Mouse (Mus musculus): ENCODE measurements at regions not wholly inside any gene's neighbourhood (a gene's known extent, or its start where the extent isn't known, plus 50 kb on each side); places are given as distances from the start of the nearest gene placed in this dataset.

GRCm38 (mm10) chr9:46541001-46541400 lies 221.2 kb upstream of the 4931429L15Rik start:
- peaks cover 5% of the 10 kb centered on the region for H3K27me3 ChIP-seq (ENCODE audit: control insufficient read depth, insufficient read depth, insufficient read length)
- H3K4me2 ChIP-seq (ENCODE audit: low read depth): no peak overlapping the region
- no peaks in the 10 kb centered on the region for H3K36me3 ChIP-seq (ENCODE audit: control insufficient read depth, insufficient read depth)
- H3K79me2 ChIP-seq (ENCODE audit: control insufficient read depth, insufficient read depth): no peaks in the 10 kb centered on the region
- no peak overlapping the region for H3ac ChIP-seq (ENCODE audit: control insufficient read depth, insufficient read length)
- TF ChIP-seq TCF3 (IDR thresholded peaks at IDR 0.05; ENCODE audit: insufficient read length, low read depth): no peak
- no peak for TF ChIP-seq REST (IDR thresholded peaks at IDR 0.05; ENCODE audit: insufficient read depth, insufficient read length)
- TF ChIP-seq POLR2A (IDR thresholded peaks at IDR 0.05; ENCODE audit: insufficient read length, low read depth): no peak
- TF ChIP-seq TCF12 (IDR thresholded peaks at IDR 0.05; ENCODE audit: insufficient read depth, poor library complexity, severe bottlenecking): no peak
- no peak for TF ChIP-seq MYOD1 (IDR thresholded peaks at IDR 0.05; ENCODE audit: control insufficient read depth in 1 of 3, insufficient read length in 2 of 3, low read depth in 2 of 3)
- TF ChIP-seq E2F4 (IDR thresholded peaks at IDR 0.05; ENCODE audit: insufficient read depth): no peak
- TF ChIP-seq SRF (IDR thresholded peaks at IDR 0.05; ENCODE audit: control insufficient read depth, insufficient read length, low read depth): no peak
- TF ChIP-seq USF1 (IDR thresholded peaks at IDR 0.05; ENCODE audit: low read depth): no peak
- TF ChIP-seq MAX (IDR thresholded peaks at IDR 0.05; ENCODE audit: low read depth): no peak
- no peak for TF ChIP-seq POLR2AphosphoS2 (IDR thresholded peaks at IDR 0.05; ENCODE audit: insufficient read length, low read depth)
- TF ChIP-seq CEBPB (IDR thresholded peaks at IDR 0.05; ENCODE audit: insufficient read depth, poor library complexity, severe bottlenecking): no peak
- TF ChIP-seq MYOG (IDR thresholded peaks at IDR 0.05; ENCODE audit: control insufficient read depth in 1 of 3, insufficient read depth in 1 of 3, insufficient read length in 2 of 3, low read depth in 2 of 3): no peak
- no peak overlapping the region for H3K4me3 ChIP-seq

- TF ChIP-seq USF1 (IDR thresholded peaks at IDR 0.05; ENCODE audit: low read depth) (no peak), MYOG (IDR thresholded peaks at IDR 0.05; ENCODE audit: control insufficient read depth in 1 of 3, insufficient read depth in 1 of 3, insufficient read length in 2 of 3, low read depth in 2 of 3) (no peak), POLR2AphosphoS2 (IDR thresholded peaks at IDR 0.05; ENCODE audit: insufficient read length, low read depth) (no peak)
- Histone ChIP-seq H3K36me3 (ENCODE audit: control insufficient read depth, insufficient read depth) (no peaks in the 10 kb centered on the region), H3ac (ENCODE audit: control insufficient read depth, insufficient read length) (no peak overlapping the region), H3K4me2 (ENCODE audit: low read depth) (no peak overlapping the region), H3K4me3 (no peak overlapping the region), H3K79me2 (ENCODE audit: control insufficient read depth, insufficient read depth) (no peaks in the 10 kb centered on the region), H3K27me3 (ENCODE audit: control insufficient read depth, insufficient read depth, insufficient read length) (peaks cover 5% of the 10 kb centered on the region)
These were observed 218.8 kb upstream of the 4931429L15Rik start for GRCm38 (mm10) chr9:46538616-46539015.

- Histone ChIP-seq H3K79me2 (ENCODE audit: control insufficient read depth, insufficient read depth) (no peaks in the 10 kb centered on the region), H3K36me3 (ENCODE audit: control insufficient read depth, insufficient read depth) (no peaks in the 10 kb centered on the region), H3ac (ENCODE audit: control insufficient read depth, insufficient read length) (no peak overlapping the region), H3K4me3 (no peak overlapping the region), H3K27me3 (ENCODE audit: control insufficient read depth, insufficient read depth, insufficient read length) (no peaks in the 10 kb centered on the region), H3K4me2 (ENCODE audit: low read depth) (no peak overlapping the region)
- TF ChIP-seq TCF12 (IDR thresholded peaks at IDR 0.05; ENCODE audit: insufficient read depth, poor library complexity, severe bottlenecking) (no peak), CEBPB (IDR thresholded peaks at IDR 0.05; ENCODE audit: insufficient read depth, poor library complexity, severe bottlenecking) (no peak), POLR2A (IDR thresholded peaks at IDR 0.05; ENCODE audit: insufficient read length, low read depth) (no peak), MYOG (IDR thresholded peaks at IDR 0.05; ENCODE audit: control insufficient read depth in 1 of 3, insufficient read depth in 1 of 3, insufficient read length in 2 of 3, low read depth in 2 of 3) (no peak), E2F4 (IDR thresholded peaks at IDR 0.05; ENCODE audit: insufficient read depth) (no peak), MAX (IDR thresholded peaks at IDR 0.05; ENCODE audit: low read depth) (no peak), USF1 (IDR thresholded peaks at IDR 0.05; ENCODE audit: low read depth) (no peak), TCF3 (IDR thresholded peaks at IDR 0.05; ENCODE audit: insufficient read length, low read depth) (no peak), MYOD1 (IDR thresholded peaks at IDR 0.05; ENCODE audit: control insufficient read depth in 1 of 3, insufficient read length in 2 of 3, low read depth in 2 of 3) (no peak), REST (IDR thresholded peaks at IDR 0.05; ENCODE audit: insufficient read depth, insufficient read length) (no peak), SRF (IDR thresholded peaks at IDR 0.05; ENCODE audit: control insufficient read depth, insufficient read length, low read depth) (no peak), POLR2AphosphoS2 (IDR thresholded peaks at IDR 0.05; ENCODE audit: insufficient read length, low read depth) (no peak)
These were observed 196.8 kb upstream of the 4931429L15Rik start for GRCm38 (mm10) chr9:46516401-46517130.

- H3K27me3 ChIP-seq (ENCODE audit: control insufficient read depth, insufficient read depth, insufficient read length): no peaks in the 10 kb centered on the region
- H3ac ChIP-seq (ENCODE audit: control insufficient read depth, insufficient read length): no peak overlapping the region
- H3K79me2 ChIP-seq (ENCODE audit: control insufficient read depth, insufficient read depth): no peaks in the 10 kb centered on the region
- H3K4me2 ChIP-seq (ENCODE audit: low read depth): no peak overlapping the region
- TF ChIP-seq MAX (IDR thresholded peaks at IDR 0.05; ENCODE audit: low read depth) (no peak), E2F4 (IDR thresholded peaks at IDR 0.05; ENCODE audit: insufficient read depth) (no peak)
- H3K4me3 ChIP-seq: no peak overlapping the region
- no peaks in the 10 kb centered on the region for H3K36me3 ChIP-seq (ENCODE audit: control insufficient read depth, insufficient read depth)
These were observed 192.7 kb upstream of the 4931429L15Rik start for GRCm38 (mm10) chr9:46512276-46513051.

GRCm38 (mm10) chr9:46511307-46511706 lies 191.5 kb upstream of the 4931429L15Rik start:
- no peak for TF ChIP-seq MYOD1 (IDR thresholded peaks at IDR 0.05; ENCODE audit: control insufficient read depth in 1 of 3, insufficient read length in 2 of 3, low read depth in 2 of 3)
- TF ChIP-seq TCF3 (IDR thresholded peaks at IDR 0.05; ENCODE audit: insufficient read length, low read depth): no peak
- TF ChIP-seq POLR2AphosphoS2 (IDR thresholded peaks at IDR 0.05; ENCODE audit: insufficient read length, low read depth): no peak
- no peak for TF ChIP-seq MAX (IDR thresholded peaks at IDR 0.05; ENCODE audit: low read depth)
- TF ChIP-seq POLR2A (IDR thresholded peaks at IDR 0.05; ENCODE audit: insufficient read length, low read depth): no peak
- no peak for TF ChIP-seq CEBPB (IDR thresholded peaks at IDR 0.05; ENCODE audit: insufficient read depth, poor library complexity, severe bottlenecking)
- no peak for TF ChIP-seq USF1 (IDR thresholded peaks at IDR 0.05; ENCODE audit: low read depth)
- no peak for TF ChIP-seq MYOG (IDR thresholded peaks at IDR 0.05; ENCODE audit: control insufficient read depth in 1 of 3, insufficient read depth in 1 of 3, insufficient read length in 2 of 3, low read depth in 2 of 3)
- no peak for TF ChIP-seq TCF12 (IDR thresholded peaks at IDR 0.05; ENCODE audit: insufficient read depth, poor library complexity, severe bottlenecking)
- no peak for TF ChIP-seq REST (IDR thresholded peaks at IDR 0.05; ENCODE audit: insufficient read depth, insufficient read length)
- TF ChIP-seq E2F4 (IDR thresholded peaks at IDR 0.05; ENCODE audit: insufficient read depth): no peak
- TF ChIP-seq SRF (IDR thresholded peaks at IDR 0.05; ENCODE audit: control insufficient read depth, insufficient read length, low read depth): no peak
- Histone ChIP-seq H3K79me2 (ENCODE audit: control insufficient read depth, insufficient read depth) (no peaks in the 10 kb centered on the region), H3K4me2 (ENCODE audit: low read depth) (no peak overlapping the region), H3K27me3 (ENCODE audit: control insufficient read depth, insufficient read depth, insufficient read length) (no peaks in the 10 kb centered on the region), H3ac (ENCODE audit: control insufficient read depth, insufficient read length) (no peak overlapping the region), H3K4me3 (no peak overlapping the region), H3K36me3 (ENCODE audit: control insufficient read depth, insufficient read depth) (no peaks in the 10 kb centered on the region)
